Mouse (Mus musculus): ENCODE measurements around the gene Thap2. TPM values are rescaled to one million over a fixed set of nuclear protein-coding genes. Genes with fewer than 3 reads are reported as not detected.

Thap2 gene
- total RNA-seq, 2 experiments from 2014 or later = 6.5 to 9.1 TPM

Other genes starting within 250 kb of the Thap2 start
- not detected for gene Tph2, start 199.4 kb downstream of the Thap2 start, total RNA-seq (2021)
- gene Tbc1d15, start 133.0 kb downstream of the Thap2 start, total RNA-seq (2021) = 10 to 100 TPM; 51.7 to 54.1 TPM
- 10 to 100 TPM; 26.4 to 27.1 TPM for gene Rab21, start 68.8 kb downstream of the Thap2 start, total RNA-seq (2021)
- gene Tmem19, start 21.9 kb downstream of the Thap2 start, total RNA-seq (2021) = 10 to 100 TPM; 17.6 to 20.5 TPM
- 10 to 100 TPM; 23.0 to 28.3 TPM for gene Zfc3h1, start 516 bp upstream of the Thap2 start, total RNA-seq (2021)
- not detected for gene A930009A15Rik, start 185.5 kb upstream of the Thap2 start, total RNA-seq (2021)
- 1 to 10 TPM; 1.8 to 2.7 TPM for gene Lgr5, start 203.3 kb upstream of the Thap2 start, total RNA-seq (2021)

All from gastrocnemius, postnatal 4 days (tissue).